Mouse (Mus musculus) E14TG2a.4 (cell line): Measurements from ENCODE around the gene Prlhr.

ENCODE experiments used
- CTCF ChIP-seq: conservative IDR thresholded peaks from 2 replicates; pipeline ENCODE4 v1.5.1; 2014; ENCODE audit warnings: low read length
- NANOG ChIP-seq: IDR thresholded peaks from 2 replicates; pipeline ENCODE4 v1.6.1; 2014; ENCODE audit warnings: borderline replicate concordance, low read length, mixed read lengths
- POU5F1 ChIP-seq: IDR thresholded peaks from 2 replicates; pipeline ENCODE4 v1.6.1; 2014; ENCODE audit warnings: low read length, borderline replicate concordance

DNA sequence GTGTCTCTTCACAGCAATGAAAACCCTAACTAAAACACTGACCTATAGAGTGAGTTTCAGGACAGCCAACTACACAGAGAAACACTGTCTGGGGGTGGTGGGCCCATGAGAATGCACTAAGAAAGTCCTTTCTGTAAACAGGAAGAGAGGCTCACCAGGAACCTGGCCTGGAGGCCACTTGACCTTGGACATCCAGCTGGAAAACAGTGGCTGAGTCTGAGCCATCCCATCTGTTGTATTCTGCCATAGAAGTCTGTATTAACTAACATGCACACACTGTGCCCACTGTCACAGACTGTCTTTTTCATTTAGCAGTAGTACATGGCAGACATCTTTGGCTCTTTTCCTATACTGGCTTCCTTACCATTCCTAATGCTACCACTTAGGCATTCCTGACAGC, 32.1 kb upstream of the Prlhr start:
- TF ChIP-seq CTCF (no peak), NANOG (no peak), POU5F1 (no peak)
